Mouse (Mus musculus) c-Kit-positive CD71-positive TER-119-negative erythroid progenitor cells, embryonic 14.5 days (primary cell): ENCODE data around the gene Gm7534.
A peak's percentile ranks its signal among the peaks of the same experiment; 100 is the strongest.
"Not testable (repeated sequence)": the region's sequence is repeated elsewhere in the genome, so short reads cannot be mapped to it uniquely, and the experiment has no call there.

Experiments
- DNase-seq: peaks from one replicate; pipeline ENCODE4 v3.0.0-alpha.2; 2013; ENCODE audit warnings: low read depth

The Gm7534 gene

GRCm38 (mm10) chr4:134203340-134203896 is 614 bp upstream of the Gm7534 start:
- DNase-seq: no peak

- no peak for DNase-seq
Measured at GRCm38 (mm10) chr4:134199371-134199770, 3.4 kb downstream of the Gm7534 start.

GRCm38 (mm10) chr4:134186268-134186667 is 16.5 kb downstream of the Gm7534 start:
- DNase-seq: no peak

GRCm38 (mm10) chr4:134185569-134185968 is 17.2 kb downstream of the Gm7534 start:
- DNase-seq: no peak

GRCm38 (mm10) chr4:134183711-134184110 is 19.1 kb downstream of the Gm7534 start:
- no peak for DNase-seq

- no peak for DNase-seq
Measured at GRCm38 (mm10) chr4:134181825-134182224, 21.0 kb downstream of the Gm7534 start.

GRCm38 (mm10) chr4:134181112-134181511 is 21.7 kb downstream of the Gm7534 start:
- DNase-seq: no peak

- no peak for DNase-seq
Measured at GRCm38 (mm10) chr4:134172391-134172790, 30.4 kb downstream of the Gm7534 start.

GRCm38 (mm10) chr4:134166906-134167305 is 35.9 kb downstream of the Gm7534 start:
- no peak for DNase-seq

GRCm38 (mm10) chr4:134165548-134166465 is 37.0 kb downstream of the Gm7534 start:
- DNase-seq: peak; percentile 65

- peak; percentile 43 for DNase-seq
Measured at GRCm38 (mm10) chr4:134165024-134165423, 37.8 kb downstream of the Gm7534 start.

- DNase-seq: no peak
Measured at GRCm38 (mm10) chr4:134164591-134164990, 38.2 kb downstream of the Gm7534 start.

- DNase-seq: not testable (repeated sequence)
Measured at GRCm38 (mm10) chr4:134160071-134160470, 42.7 kb downstream of the Gm7534 start.

GRCm38 (mm10) chr4:134158774-134159173 is 44.0 kb downstream of the Gm7534 start:
- no peak for DNase-seq

- no peak for DNase-seq
Measured at GRCm38 (mm10) chr4:134157558-134157957, 45.2 kb downstream of the Gm7534 start.

GRCm38 (mm10) chr4:134156744-134157143 is 46.1 kb downstream of the Gm7534 start:
- DNase-seq: no peak

- no peak for DNase-seq
Measured at GRCm38 (mm10) chr4:134155961-134156465, 46.8 kb downstream of the Gm7534 start.

- no peak for DNase-seq
Measured at GRCm38 (mm10) chr4:134155531-134155930, 47.3 kb downstream of the Gm7534 start.

- no peak for DNase-seq
Measured at GRCm38 (mm10) chr4:134154354-134154753, 48.5 kb downstream of the Gm7534 start.

GRCm38 (mm10) chr4:134153656-134154055 is 49.1 kb downstream of the Gm7534 start:
- no peak for DNase-seq

GRCm38 (mm10) chr4:134152112-134152511 is 50.7 kb downstream of the Gm7534 start:
- no peak for DNase-seq

- DNase-seq: no peak
Measured at GRCm38 (mm10) chr4:134149389-134149788, 53.4 kb downstream of the Gm7534 start.

GRCm38 (mm10) chr4:134144297-134144696 is 58.5 kb downstream of the Gm7534 start:
- not testable (repeated sequence) for DNase-seq
